Mouse (Mus musculus) bone marrow macrophage, adult 2 months (primary cell): ENCODE results near the gene Retnla. TPM values are rescaled to one million over a fixed set of nuclear protein-coding genes. Genes with fewer than 3 reads are reported as not detected.

Experiments
- H3K27ac ChIP-seq: 2 replicates; pipeline ENCODE4 v1.5.1; 2012; ENCODE audit warnings: low read depth, low read length; ENCODE audit not compliant: insufficient read depth
- H3K4me1 ChIP-seq: 2 replicates; pipeline ENCODE4 v1.6.1; 2012; ENCODE audit warnings: low read length; ENCODE audit not compliant: control insufficient read depth, insufficient read depth
- H3K4me3 ChIP-seq: 2 replicates; pipeline ENCODE4 v1.5.1; 2012; ENCODE audit warnings: mild to moderate bottlenecking, low read length, moderate library complexity; ENCODE audit not compliant: insufficient read depth
- CTCF ChIP-seq: IDR thresholded peaks from 2 replicates; pipeline ENCODE4 v1.5.1; 2012; ENCODE audit warnings: low read depth, mild to moderate bottlenecking, low read length, moderate library complexity
- POLR2A ChIP-seq: IDR thresholded peaks from 2 replicates; pipeline ENCODE4 v1.6.1; 2012; ENCODE audit warnings: mild to moderate bottlenecking, low read depth, low read length, borderline replicate concordance
- polyA plus RNA-seq: library from polyadenylated mRNA; stranded (reverse); fragments of >200 nt; gene quantifications from 2 replicates; pipeline ENCODE4 v1.2.4, GENCODE M21; 2012; ENCODE audit not compliant: missing spikeins, insufficient read depth, insufficient read length

Retnla gene
- 1.3 TPM in 1 of 2 replicates, not detected in the other for polyA plus RNA-seq

GRCm38 (mm10) chr16:48842266-48842665 is at the start of gene Retnla:
Gene Retnla (plus strand): TSS chr16:48842551.
- no peak within 1 kb of the TSS for H3K27ac ChIP-seq
- no peak for TF ChIP-seq CTCF
- TF ChIP-seq POLR2A, result no peak
- no peaks in the 10 kb centered on the region for H3K4me1 ChIP-seq
- H3K4me3 ChIP-seq, result no peak within 1 kb of the TSS

GRCm38 (mm10) chr16:48798285-48798684 is 44.1 kb upstream of the Retnla start:
- no peak overlapping the region for H3K4me3 ChIP-seq
- no peaks in the 10 kb centered on the region for H3K4me1 ChIP-seq
- no peak for TF ChIP-seq CTCF
- no peak for TF ChIP-seq POLR2A
- H3K27ac ChIP-seq, result no peak overlapping the region

GRCm38 (mm10) chr16:48799470-48799869 is 42.9 kb upstream of the Retnla start:
- Histone ChIP-seq H3K4me3 (no peak overlapping the region), H3K27ac (no peak overlapping the region), H3K4me1 (no peaks in the 10 kb centered on the region)
- no peak for TF ChIP-seq CTCF

- Histone ChIP-seq H3K27ac (no peak overlapping the region), H3K4me3 (no peak overlapping the region), H3K4me1 (no peaks in the 10 kb centered on the region)
- no peak for TF ChIP-seq CTCF
- TF ChIP-seq POLR2A, result no peak
These were observed 41.4 kb upstream of the Retnla start for GRCm38 (mm10) chr16:48800906-48801305.

- no peaks in the 10 kb centered on the region for H3K4me1 ChIP-seq
- no peak overlapping the region for H3K27ac ChIP-seq
- TF ChIP-seq POLR2A (no peak), CTCF (no peak)
- no peak overlapping the region for H3K4me3 ChIP-seq
These were observed 36.9 kb upstream of the Retnla start for GRCm38 (mm10) chr16:48805412-48805811.

GRCm38 (mm10) chr16:48806521-48806920 is 35.8 kb upstream of the Retnla start:
- H3K4me3 ChIP-seq, result no peak overlapping the region

GRCm38 (mm10) chr16:48809374-48809773 is 33.0 kb upstream of the Retnla start:
- no peak for TF ChIP-seq CTCF
- TF ChIP-seq POLR2A, result no peak
- Histone ChIP-seq H3K4me1 (no peaks in the 10 kb centered on the region), H3K27ac (no peak overlapping the region)

More at GRCm38 (mm10) chr16:48806521-48806920, 35.8 kb upstream of the Retnla start:
- TF ChIP-seq POLR2A (no peak), CTCF (no peak)
- no peak overlapping the region for H3K27ac ChIP-seq
- H3K4me1 ChIP-seq, result no peaks in the 10 kb centered on the region

GRCm38 (mm10) chr16:48811881-48812436 is 30.4 kb upstream of the Retnla start:
- TF ChIP-seq POLR2A (no peak), CTCF (no peak)
- no peaks in the 10 kb centered on the region for H3K4me1 ChIP-seq
- H3K27ac ChIP-seq, result no peak overlapping the region
- H3K4me3 ChIP-seq, result no peak overlapping the region

More at GRCm38 (mm10) chr16:48809374-48809773, 33.0 kb upstream of the Retnla start:
- H3K4me3 ChIP-seq, result no peak overlapping the region

GRCm38 (mm10) chr16:48816695-48817094 is 25.7 kb upstream of the Retnla start, which contains the start of gene Retnlb:
Gene Retnlb (plus strand): TSS chr16:48816856.
- Histone ChIP-seq H3K27ac (no peak within 1 kb of the TSS), H3K4me1 (no peaks in the 10 kb centered on the region), H3K4me3 (no peak within 1 kb of the TSS)
- no peak for TF ChIP-seq CTCF
- no peak for TF ChIP-seq POLR2A

- H3K4me3 ChIP-seq, result no peak overlapping the region
- H3K4me1 ChIP-seq, result no peaks in the 10 kb centered on the region
- H3K27ac ChIP-seq, result no peak overlapping the region
- TF ChIP-seq POLR2A (no peak), CTCF (no peak)
These were observed 23.8 kb upstream of the Retnla start for GRCm38 (mm10) chr16:48818524-48818923.
